Mouse (Mus musculus) MEL (cell line): ENCODE measurements around the gene Rab26. TPM values are rescaled to one million over a fixed set of nuclear protein-coding genes. Genes with fewer than 3 reads are reported as not detected.

ENCODE experiments used
- DNase-seq: peaks from one replicate; pipeline ENCODE4 v3.0.0; 2011; ENCODE audit warnings: low read depth, low spot score
- H3K27ac ChIP-seq: 2 replicates; pipeline ENCODE4 v1.5.1; 2012; ENCODE audit warnings: low read depth, mild to moderate bottlenecking, control low read depth, low read length, moderate library complexity; ENCODE audit not compliant: control insufficient read depth
- H3K27me3 ChIP-seq, 2 experiments: fragments of 150-350 bp in 1 of 2; sonication (generic) in 1 of 2; 2 replicates each; pipeline ENCODE4 v1.6.1; 2012; ENCODE audit warnings: low read length in 2 of 2, mild to moderate bottlenecking in 2 of 2, improper control_type of control experiment in 1 of 2, moderate library complexity in 1 of 2; ENCODE audit not compliant: insufficient read depth in 2 of 2, control insufficient read depth in 1 of 2
- H3K36me3 ChIP-seq, 2 experiments: 2 replicates each; pipeline ENCODE4 v1.6.1; 2012 to 2014; ENCODE audit warnings: low read length in 2 of 2, improper control_type of control experiment in 1 of 2, inconsistent platforms in 1 of 2, mild to moderate bottlenecking in 1 of 2; ENCODE audit not compliant: insufficient read depth in 2 of 2, control insufficient read depth in 1 of 2
- H3K4me1 ChIP-seq, 2 experiments: fragments of 150-350 bp in 1 of 2; sonication (generic) in 1 of 2; 2 replicates each; pipeline ENCODE4 v1.6.1; 2012; ENCODE audit warnings: low read length in 2 of 2, improper control_type of control experiment in 1 of 2, mild to moderate bottlenecking in 1 of 2; ENCODE audit not compliant: insufficient read depth in 2 of 2, control insufficient read depth in 1 of 2
- H3K4me3 ChIP-seq, 2 experiments: fragments of 150-350 bp in 1 of 2; sonication (generic) in 1 of 2; 2 replicates each; pipeline ENCODE4 v1.5.1; 2012; ENCODE audit warnings: low read depth in 2 of 2, low read length in 2 of 2, mild to moderate bottlenecking in 2 of 2, moderate library complexity in 2 of 2, control low read depth in 1 of 2, improper control_type of control experiment in 1 of 2; ENCODE audit not compliant: control insufficient read depth in 1 of 2, insufficient read depth in 1 of 2
- H3K79me2 ChIP-seq: 2 replicates; pipeline ENCODE4 v1.6.1; 2012; ENCODE audit warnings: mild to moderate bottlenecking, low read length, moderate library complexity; ENCODE audit not compliant: control insufficient read depth, poor library complexity, insufficient read depth
- H3K9ac ChIP-seq: 2 replicates; pipeline ENCODE4 v1.6.1; 2012; ENCODE audit warnings: low read depth, mild to moderate bottlenecking, control low read depth, low read length, moderate library complexity; ENCODE audit not compliant: control insufficient read depth, poor library complexity, severe bottlenecking
- H3K9me3 ChIP-seq: fragments of 150-350 bp; sonication (generic); replicated peaks from 2 replicates; pipeline ENCODE4 v1.6.1; 2012; ENCODE audit warnings: mild to moderate bottlenecking, low read length, improper control_type of control experiment, moderate library complexity; ENCODE audit not compliant: insufficient read depth
- BHLHE40 ChIP-seq: IDR thresholded peaks from 2 replicates; pipeline ENCODE4 v1.6.1; 2012; ENCODE audit warnings: low read depth, mild to moderate bottlenecking, inconsistent platforms, low read length, improper control_type of control experiment, borderline replicate concordance
- CHD1 ChIP-seq: IDR thresholded peaks from 2 replicates; pipeline ENCODE4 v1.6.1; 2012; ENCODE audit warnings: low read depth, mild to moderate bottlenecking, inconsistent platforms, low read length, improper control_type of control experiment
- CHD2 ChIP-seq: IDR thresholded peaks from 2 replicates; pipeline ENCODE4 v1.6.1; 2011; ENCODE audit warnings: low read length, improper control_type of control experiment
- CTCF ChIP-seq, 3 experiments: IDR thresholded peaks in 2 of 3; conservative IDR thresholded peaks in 1 of 3; 2 replicates each; pipeline ENCODE4 v1.5.1; 2011 to 2012; ENCODE audit warnings: low read length in 3 of 3, low read depth in 2 of 3, mild to moderate bottlenecking in 2 of 3, improper control_type of control experiment in 1 of 3, inconsistent platforms in 1 of 3, mixed read lengths in 1 of 3, moderate library complexity in 1 of 3; ENCODE audit not compliant: control insufficient read depth in 1 of 3, insufficient read depth in 1 of 3, poor library complexity in 1 of 3, severe bottlenecking in 1 of 3
- E2F4 ChIP-seq: IDR thresholded peaks from 2 replicates; pipeline ENCODE4 v1.6.1; 2011; ENCODE audit warnings: low read depth, low read length, improper control_type of control experiment, borderline replicate concordance
- ELF1 ChIP-seq: IDR thresholded peaks from 2 replicates; pipeline ENCODE4 v1.6.1; 2014; ENCODE audit warnings: low read depth, mild to moderate bottlenecking, inconsistent platforms, low read length, improper control_type of control experiment, moderate library complexity
- EP300 ChIP-seq, 2 experiments: IDR thresholded peaks; 2 replicates each; pipeline ENCODE4 v1.6.1; 2011; ENCODE audit warnings: improper control_type of control experiment in 2 of 2, low read length in 2 of 2, low read depth in 1 of 2, mild to moderate bottlenecking in 1 of 2
- GATA1 ChIP-seq: IDR thresholded peaks from 2 replicates; pipeline ENCODE4 v1.6.1; 2011; ENCODE audit warnings: low read depth, low read length, improper control_type of control experiment
- HCFC1 ChIP-seq: IDR thresholded peaks from 2 replicates; pipeline ENCODE4 v1.6.1; 2012; ENCODE audit warnings: low read depth, mild to moderate bottlenecking, inconsistent platforms, low read length, improper control_type of control experiment, moderate library complexity
- JUND ChIP-seq: IDR thresholded peaks from 2 replicates; pipeline ENCODE4 v1.6.1; 2011; ENCODE audit warnings: low read depth, mild to moderate bottlenecking, improper control_type of control experiment, low read length
- KAT2A ChIP-seq: conservative IDR thresholded peaks from 2 replicates; pipeline ENCODE4 v1.6.1; 2012; ENCODE audit warnings: low read depth, low read length, improper control_type of control experiment, inconsistent platforms
- MAFK ChIP-seq: IDR thresholded peaks from 2 replicates; pipeline ENCODE4 v1.6.1; 2011; ENCODE audit warnings: low read depth, mild to moderate bottlenecking, low read length, improper control_type of control experiment, borderline replicate concordance
- MAZ ChIP-seq: IDR thresholded peaks from 2 replicates; pipeline ENCODE4 v1.6.1; 2012; ENCODE audit warnings: low read depth, mild to moderate bottlenecking, inconsistent platforms, low read length, improper control_type of control experiment
- MXI1 ChIP-seq: IDR thresholded peaks from 2 replicates; pipeline ENCODE4 v1.6.1; 2011; ENCODE audit warnings: mild to moderate bottlenecking, low read depth, low read length, improper control_type of control experiment
- MYB ChIP-seq: IDR thresholded peaks from 2 replicates; pipeline ENCODE4 v1.6.1; 2011; ENCODE audit warnings: mild to moderate bottlenecking, low read depth, low read length, improper control_type of control experiment
- POLR2A ChIP-seq, 2 experiments: IDR thresholded peaks; 2 replicates each; pipeline ENCODE4 v1.6.1; 2011 to 2012; ENCODE audit warnings: low read length in 2 of 2, mild to moderate bottlenecking in 2 of 2, control low read depth in 1 of 2, improper control_type of control experiment in 1 of 2, low read depth in 1 of 2, moderate library complexity in 1 of 2; ENCODE audit not compliant: control insufficient read depth in 1 of 2, insufficient read depth in 1 of 2, poor library complexity in 1 of 2
- POLR2AphosphoS2 ChIP-seq: IDR thresholded peaks from 2 replicates; pipeline ENCODE4 v1.6.1; 2011; ENCODE audit warnings: low read length, improper control_type of control experiment
- POLR2AphosphoS5 ChIP-seq: IDR thresholded peaks from 2 replicates; pipeline ENCODE4 v1.6.1; 2012; ENCODE audit warnings: low read depth, borderline replicate concordance, mild to moderate bottlenecking, inconsistent platforms, low read length, moderate library complexity, mixed read lengths
- RAD21 ChIP-seq: IDR thresholded peaks from 2 replicates; pipeline ENCODE4 v1.6.1; 2011; ENCODE audit warnings: mild to moderate bottlenecking, low read depth, low read length, improper control_type of control experiment
- SIN3A ChIP-seq: IDR thresholded peaks from 2 replicates; pipeline ENCODE4 v1.6.1; 2012; ENCODE audit warnings: low read length, improper control_type of control experiment, inconsistent platforms
- TBP ChIP-seq: IDR thresholded peaks from 2 replicates; pipeline ENCODE4 v1.8.0; 2011; ENCODE audit warnings: low read depth, low read length, improper control_type of control experiment
- TCF12 ChIP-seq: IDR thresholded peaks from 2 replicates; pipeline ENCODE4 v1.6.1; 2014; ENCODE audit warnings: low read depth, mild to moderate bottlenecking, inconsistent platforms, low read length, improper control_type of control experiment, moderate library complexity
- USF1 ChIP-seq: IDR thresholded peaks from 2 replicates; pipeline ENCODE4 v1.6.1; 2014; ENCODE audit warnings: low read depth, mild to moderate bottlenecking, inconsistent platforms, low read length, improper control_type of control experiment, moderate library complexity
- USF2 ChIP-seq, 2 experiments: IDR thresholded peaks; 2 replicates each; pipeline ENCODE4 v1.6.1; 2011 to 2012; ENCODE audit warnings: improper control_type of control experiment in 2 of 2, low read length in 2 of 2, borderline replicate concordance in 1 of 2, inconsistent platforms in 1 of 2, low read depth in 1 of 2, mild to moderate bottlenecking in 1 of 2; ENCODE audit not compliant: insufficient read depth in 1 of 2
- ZC3H11A ChIP-seq: IDR thresholded peaks from 2 replicates; pipeline ENCODE4 v1.6.1; 2012; ENCODE audit warnings: low read depth, mild to moderate bottlenecking, inconsistent platforms, low read length, improper control_type of control experiment
- ZKSCAN1 ChIP-seq: IDR thresholded peaks from 2 replicates; pipeline ENCODE4 v1.6.1; 2012; ENCODE audit warnings: low read depth, mild to moderate bottlenecking, inconsistent platforms, low read length, improper control_type of control experiment, moderate library complexity
- ZNF384 ChIP-seq: IDR thresholded peaks from 2 replicates; pipeline ENCODE4 v1.6.1; 2012; ENCODE audit warnings: low read depth, mild to moderate bottlenecking, inconsistent platforms, low read length, improper control_type of control experiment
- polyA plus RNA-seq, 2 experiments: library from polyadenylated mRNA; stranded (reverse) in 1 of 2; unstranded in 1 of 2; fragments of >175 nt in 1 of 2; fragments of >200 nt in 1 of 2; gene quantifications; 2 replicates each; pipeline versions ENCODE4 v1.2.1 to v1.2.4; 2012; ENCODE audit warnings: low replicate concordance in 2 of 2, low read depth in 1 of 2; ENCODE audit not compliant: insufficient read length in 2 of 2, insufficient read depth in 1 of 2, missing spikeins in 1 of 2
- total RNA-seq: library from RNA; depleted of rRNA; stranded (reverse); fragments of 300-350 nt; gene quantifications from 2 replicates; pipeline ENCODE4 v1.2.3, GENCODE M21; 2012; rRNA removed

The Rab26 gene
- total RNA-seq (0.89 and 1.0 TPM in 2 replicates), polyA plus RNA-seq (1 to 10 TPM in 1 of 2 experiments, not detected in 1; 1.1 TPM)

DNA sequence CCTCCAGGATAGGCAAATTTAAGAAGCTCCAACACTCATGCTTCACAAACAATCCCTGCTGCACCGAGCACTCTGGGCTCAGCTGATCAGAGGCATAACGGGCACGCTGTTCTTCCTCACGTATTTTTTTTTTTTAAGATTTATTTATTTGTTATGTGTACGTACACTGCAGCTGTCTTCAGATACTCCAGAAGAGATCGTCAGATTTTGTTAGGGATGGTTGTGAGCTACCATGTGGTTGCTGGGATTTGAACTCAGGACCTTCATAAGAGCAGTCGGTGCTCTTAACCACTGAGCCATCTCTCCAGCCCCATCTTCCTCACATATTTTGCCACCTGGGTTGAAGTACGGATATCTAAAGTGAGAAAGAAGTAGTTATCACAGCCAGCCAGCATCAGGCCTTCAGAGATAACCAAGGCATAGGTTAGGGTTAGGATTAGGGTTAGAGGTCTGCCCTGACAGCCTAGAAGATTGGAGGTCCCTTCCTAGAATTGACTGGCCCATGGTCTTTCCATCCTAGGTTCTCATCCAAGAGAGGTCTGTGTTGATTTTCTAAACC is at the start of gene Rab26:
Gene Rab26 (minus strand): TSS at position 51 of the 559 bp plus-strand sequence.
- no peak within 1 kb of the TSS for H3K27ac ChIP-seq
- peaks cover 2% of the 10 kb centered on the region; the same call in 1 of the 2 replicates for H3K79me2 ChIP-seq
- peak within 1 kb of the TSS; percentile 40 to 41 for H3K4me3 ChIP-seq
- no peaks in the 10 kb centered on the region for H3K9me3 ChIP-seq
- H3K9ac ChIP-seq: no peak within 1 kb of the TSS
- H3K4me1 ChIP-seq: 0 out of 4 replicates have a peak, but pooled peaks cover 0 to 4% of the 10 kb centered on the region in 2 experiments
- DNase-seq: peak; percentile 32
- H3K27me3 ChIP-seq: no peaks in the 10 kb centered on the region
- TF ChIP-seq TCF12 (peak; percentile 62), RAD21 (no peak), BHLHE40 (no peak), E2F4 (no peak), ELF1 (no peak), POLR2A (IDR thresholded peaks at IDR 0.05; ENCODE audit: control insufficient read depth in 1 of 2, insufficient read depth in 1 of 2, low read depth in 1 of 2, low read length in 2 of 2, poor library complexity in 1 of 2) (no peak), HCFC1 (no peak), CHD1 (no peak), CTCF (IDR thresholded peaks at IDR 0.05 in 2 of 3, conservative IDR thresholded peaks at IDR 0.05 in 1 of 3; ENCODE audit: control insufficient read depth in 1 of 3, insufficient read depth in 1 of 3, low read depth in 2 of 3, low read length in 3 of 3, poor library complexity in 1 of 3, severe bottlenecking in 1 of 3) (no peak), EP300 (IDR thresholded peaks at IDR 0.05; ENCODE audit: low read depth in 1 of 2, low read length in 2 of 2) (peak in 1 of 2 experiments; percentile 42; a peak in 1 of 4 replicates), MXI1 (no peak), POLR2AphosphoS2 (no peak), ZKSCAN1 (no peak), MAZ (no peak), KAT2A (no peak), SIN3A (peak; percentile 17; the same call in 1 of the 2 replicates), TBP (peak; percentile 91)
- no peaks in the 10 kb centered on the region for H3K36me3 ChIP-seq

DNA sequence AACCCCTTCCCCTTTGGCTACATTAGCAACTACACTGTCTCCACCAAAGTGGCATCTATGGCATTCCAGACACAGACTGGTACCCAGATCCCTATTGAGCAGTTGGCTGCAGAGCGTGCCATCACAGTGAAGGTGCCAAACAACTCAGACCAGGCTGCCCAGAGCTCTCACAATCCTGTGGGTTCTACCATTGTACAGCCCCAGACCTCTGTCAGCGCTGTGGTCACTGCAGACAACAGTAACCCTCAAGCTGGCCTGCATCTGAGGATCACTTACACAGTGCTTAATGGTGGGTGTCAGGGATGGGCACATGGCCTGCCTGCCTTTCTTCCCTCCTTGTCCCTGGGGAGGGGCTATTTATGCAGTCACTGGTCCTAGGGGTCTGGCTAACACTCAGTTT is 46.3 kb upstream of the Rab26 start:
- Histone ChIP-seq H3K27ac (no peak overlapping the region), H3K27me3 (no peaks in the 10 kb centered on the region), H3K36me3 (peaks cover 0 to 2% of the 10 kb centered on the region in 2 experiments; a peak in 1 of 4 replicates), H3K9me3 (no peaks in the 10 kb centered on the region), H3K4me1 (no peaks in the 10 kb centered on the region), H3K9ac (no peak overlapping the region), H3K4me3 (no peak overlapping the region), H3K79me2 (no peaks in the 10 kb centered on the region)
- no peak for DNase-seq
- TF ChIP-seq MAFK (no peak), GATA1 (no peak), USF2 (IDR thresholded peaks at IDR 0.05; ENCODE audit: borderline replicate concordance in 1 of 2, insufficient read depth in 1 of 2, low read depth in 1 of 2, low read length in 2 of 2) (no peak), ZNF384 (no peak), POLR2AphosphoS5 (no peak), JUND (no peak), USF1 (no peak), ZC3H11A (no peak), ELF1 (no peak), CHD2 (no peak), MYB (no peak), CTCF (IDR thresholded peaks at IDR 0.05 in 2 of 3, conservative IDR thresholded peaks at IDR 0.05 in 1 of 3; ENCODE audit: control insufficient read depth in 1 of 3, insufficient read depth in 1 of 3, low read depth in 2 of 3, low read length in 3 of 3, poor library complexity in 1 of 3, severe bottlenecking in 1 of 3) (no peak), POLR2A (IDR thresholded peaks at IDR 0.05; ENCODE audit: control insufficient read depth in 1 of 2, insufficient read depth in 1 of 2, low read depth in 1 of 2, low read length in 2 of 2, poor library complexity in 1 of 2) (no peak), MAZ (no peak), POLR2AphosphoS2 (no peak), EP300 (IDR thresholded peaks at IDR 0.05; ENCODE audit: low read depth in 1 of 2, low read length in 2 of 2) (no peak)
